Mouse (Mus musculus): Measurements from ENCODE around the gene Pfn4.
"Not testable (repeated sequence)": the region's sequence is repeated elsewhere in the genome, so short reads cannot be mapped to it uniquely, and the experiment has no call there.

Pfn4 gene

GRCm38 (mm10) chr12:4768492-4769332, at the start of gene Pfn4, which contains the start of gene Fam228b:
TSS of gene Pfn4 (plus strand) at chr12:4769022.
TSS of gene Fam228b (minus strand) at chr12:4769267.
- DNase-seq: peak; percentile 99 to 100

- DNase-seq: no peak
Measured at GRCm38 (mm10) chr12:4719066-4719761, 49.6 kb upstream of the Pfn4 start.

- DNase-seq: no peak
Measured at GRCm38 (mm10) chr12:4719762-4720754, 48.8 kb upstream of the Pfn4 start.

- no peak for DNase-seq
Measured at GRCm38 (mm10) chr12:4729165-4729564, 39.7 kb upstream of the Pfn4 start.

- no peak for DNase-seq
Measured at GRCm38 (mm10) chr12:4731629-4732028, 37.2 kb upstream of the Pfn4 start.

- DNase-seq: no peak
Measured at GRCm38 (mm10) chr12:4732332-4732731, 36.5 kb upstream of the Pfn4 start.

- no peak for DNase-seq
Measured at GRCm38 (mm10) chr12:4738031-4738576, 30.7 kb upstream of the Pfn4 start, which contains the start of gene Fam228a. TSS of gene Fam228a (minus strand) at chr12:4738430.

- no peak for DNase-seq
Measured at GRCm38 (mm10) chr12:4740823-4741222, 28.0 kb upstream of the Pfn4 start.

GRCm38 (mm10) chr12:4742183-4742582, 26.6 kb upstream of the Pfn4 start:
- no peak for DNase-seq

- no peak for DNase-seq
Measured at GRCm38 (mm10) chr12:4744486-4744885, 24.3 kb upstream of the Pfn4 start.

GRCm38 (mm10) chr12:4754451-4754850, 14.4 kb upstream of the Pfn4 start:
- DNase-seq: not testable (repeated sequence)

GRCm38 (mm10) chr12:4757060-4757459, 11.8 kb upstream of the Pfn4 start:
- no peak for DNase-seq

GRCm38 (mm10) chr12:4769333-4769723, 506 bp downstream of the Pfn4 start:
- DNase-seq: no peak

- no peak for DNase-seq
Measured at GRCm38 (mm10) chr12:4774895-4775587, 6.2 kb downstream of the Pfn4 start.

GRCm38 (mm10) chr12:4775588-4775949, 6.7 kb downstream of the Pfn4 start:
- DNase-seq: no peak

GRCm38 (mm10) chr12:4777734-4778133, 8.9 kb downstream of the Pfn4 start:
- DNase-seq: no peak

GRCm38 (mm10) chr12:4780245-4780644, 11.4 kb downstream of the Pfn4 start:
- DNase-seq: no peak

GRCm38 (mm10) chr12:4781270-4781669, 12.4 kb downstream of the Pfn4 start:
- no peak for DNase-seq

- DNase-seq: peak; percentile 46
Measured at GRCm38 (mm10) chr12:4781725-4782404, 13.0 kb downstream of the Pfn4 start.

GRCm38 (mm10) chr12:4783598-4783997, 14.8 kb downstream of the Pfn4 start:
- DNase-seq: no peak

- no peak for DNase-seq
Measured at GRCm38 (mm10) chr12:4784466-4784865, 15.6 kb downstream of the Pfn4 start.

Measured in cerebellum, postnatal 25 days (tissue).